Mouse (Mus musculus) ES-Bruce4 (cell line): ENCODE results near the gene Ina. TPM values are rescaled to one million over a fixed set of nuclear protein-coding genes. Genes with fewer than 3 reads are reported as not detected.

ENCODE experiments used
- H3K27ac ChIP-seq: 2 replicates; pipeline ENCODE4 v1.5.1; 2012; ENCODE audit warnings: low read length, inconsistent platforms; ENCODE audit not compliant: insufficient read depth
- H3K27me3 ChIP-seq: 2 replicates; pipeline ENCODE4 v1.6.1; 2012; ENCODE audit warnings: mild to moderate bottlenecking, low read length, inconsistent platforms; ENCODE audit not compliant: control insufficient read depth, poor library complexity, insufficient read depth, severe bottlenecking
- H3K36me3 ChIP-seq: 2 replicates; pipeline ENCODE4 v1.6.1; 2012; ENCODE audit warnings: inconsistent platforms, mild to moderate bottlenecking, low read length, moderate library complexity; ENCODE audit not compliant: control insufficient read depth, poor library complexity, insufficient read depth, severe bottlenecking
- H3K4me1 ChIP-seq: one replicate; pipeline ENCODE4 v1.8.1; 2011; ENCODE audit warnings: low read length; ENCODE audit not compliant: control insufficient read depth, insufficient read depth
- H3K4me3 ChIP-seq: 2 replicates; pipeline ENCODE4 v1.5.1; 2011; ENCODE audit warnings: low read depth, mild to moderate bottlenecking, low read length
- H3K9ac ChIP-seq: 2 replicates; pipeline ENCODE4 v1.6.1; 2012; ENCODE audit warnings: low read depth, mild to moderate bottlenecking, inconsistent platforms; ENCODE audit not compliant: poor library complexity, severe bottlenecking
- H3K9me3 ChIP-seq: replicated peaks from 2 replicates; pipeline ENCODE4 v1.6.1; 2012; ENCODE audit warnings: mild to moderate bottlenecking, low read length, inconsistent platforms; ENCODE audit not compliant: control insufficient read depth, poor library complexity, insufficient read depth, severe bottlenecking
- CTCF ChIP-seq: IDR thresholded peaks from one replicate; pipeline ENCODE4 v1.8.1; 2011; ENCODE audit warnings: low read depth, low read length
- EP300 ChIP-seq: IDR thresholded peaks from 2 replicates; pipeline ENCODE4 v1.6.1; 2011; ENCODE audit warnings: low read depth, low read length; ENCODE audit not compliant: insufficient read depth
- POLR2A ChIP-seq: IDR thresholded peaks from one replicate; pipeline ENCODE4 v1.8.1; 2011; ENCODE audit warnings: low read length; ENCODE audit not compliant: insufficient read depth
- polyA plus RNA-seq: library from polyadenylated mRNA; stranded (reverse); fragments of >200 nt; gene quantifications from 2 replicates; pipeline ENCODE4 v1.2.4, GENCODE M21; 2011; ENCODE audit warnings: low read depth; ENCODE audit not compliant: missing spikeins, insufficient read depth, insufficient read length

Ina gene
- polyA plus RNA-seq, 1 experiment: 21.2 TPM

GRCm38 (mm10) chr19:47049061-47049460 lies 34.6 kb downstream of the Ina start:
- Histone ChIP-seq H3K4me3 (peak overlapping the region; percentile 18; the same call in 1 of the 2 replicates), H3K4me1 (peaks cover 1% of the 10 kb centered on the region), H3K27me3 (no peaks in the 10 kb centered on the region), H3K36me3 (peaks cover 23% of the 10 kb centered on the region), H3K9ac (0 out of 2 replicates have a peak overlapping the region, but pooled peaks have one; percentile 88), H3K9me3 (no peaks in the 10 kb centered on the region), H3K27ac (no peak overlapping the region)
- TF ChIP-seq EP300: no peak
- TF ChIP-seq CTCF: no peak
- peak; percentile 14 for TF ChIP-seq POLR2A

DNA sequence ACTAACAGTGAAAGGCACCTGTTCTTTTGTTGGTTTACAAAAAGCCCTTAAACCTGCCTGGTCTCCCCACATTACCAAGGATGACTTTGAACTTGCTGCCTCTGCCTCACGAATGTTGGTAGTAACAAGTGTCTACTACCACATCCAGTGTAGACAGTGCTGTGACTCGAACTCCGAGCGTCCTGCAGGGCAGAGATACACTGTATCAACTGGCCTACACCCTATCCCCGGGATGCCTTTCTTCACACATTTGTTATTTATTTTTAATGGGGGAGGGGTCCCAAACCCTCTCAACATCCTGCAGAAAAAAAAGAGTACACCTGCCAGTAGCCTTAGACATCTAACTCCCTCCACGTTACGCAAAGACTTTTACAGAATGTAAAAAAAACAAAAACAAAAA lies 35.3 kb downstream of the Ina start:
- H3K27ac ChIP-seq: no peak overlapping the region
- peak overlapping the region; percentile 88 for H3K9ac ChIP-seq
- no peak for TF ChIP-seq CTCF
- TF ChIP-seq POLR2A: no peak
- H3K4me3 ChIP-seq: peak overlapping the region; percentile 91
- H3K9me3 ChIP-seq: no peaks in the 10 kb centered on the region
- peaks cover 1% of the 10 kb centered on the region for H3K4me1 ChIP-seq
- peaks cover 18% of the 10 kb centered on the region for H3K36me3 ChIP-seq
- H3K27me3 ChIP-seq: no peaks in the 10 kb centered on the region

- Histone ChIP-seq H3K4me1 (peaks cover 1% of the 10 kb centered on the region), H3K27me3 (no peaks in the 10 kb centered on the region), H3K36me3 (peaks cover 13% of the 10 kb centered on the region), H3K9me3 (no peaks in the 10 kb centered on the region), H3K27ac (peak within 1 kb of the TSS; percentile 46), H3K4me3 (peak within 1 kb of the TSS; percentile 91), H3K9ac (peak within 1 kb of the TSS; percentile 88)
- TF ChIP-seq EP300 (no peak), CTCF (no peak), POLR2A (peak; percentile 66)
These were observed 36.0 kb downstream of the Ina start, which contains the start of gene Pcgf6 for GRCm38 (mm10) chr19:47050271-47051032. Gene Pcgf6 (minus strand): TSS chr19:47050906.

GRCm38 (mm10) chr19:47052927-47053326 lies 38.4 kb downstream of the Ina start:
- peaks cover 6% of the 10 kb centered on the region for H3K36me3 ChIP-seq
- TF ChIP-seq POLR2A: no peak
- TF ChIP-seq EP300: no peak
- TF ChIP-seq CTCF: no peak
- H3K27ac ChIP-seq: no peak overlapping the region
- no peak overlapping the region for H3K4me3 ChIP-seq
- no peaks in the 10 kb centered on the region for H3K4me1 ChIP-seq
- no peaks in the 10 kb centered on the region for H3K27me3 ChIP-seq
- H3K9me3 ChIP-seq: no peaks in the 10 kb centered on the region
- H3K9ac ChIP-seq: no peak overlapping the region

DNA sequence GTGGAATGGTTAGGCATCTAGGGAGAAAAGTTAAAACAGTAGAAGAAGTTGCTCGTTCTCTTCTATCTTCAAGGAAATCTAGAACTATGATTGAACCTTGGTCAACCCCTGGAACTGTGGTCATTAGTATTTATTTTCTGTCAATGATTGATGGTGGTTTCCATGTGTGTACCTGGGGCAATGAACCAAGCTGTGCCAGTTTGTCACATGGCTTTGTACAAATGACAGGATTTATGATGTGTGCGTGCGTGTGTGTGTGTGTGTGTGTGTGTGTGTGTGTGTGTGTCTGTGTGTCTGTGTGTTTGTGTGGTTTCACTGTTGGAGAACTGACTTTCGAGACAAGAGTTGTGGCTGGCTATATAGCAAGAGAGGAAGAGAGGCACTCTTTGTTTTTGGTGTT lies 39.0 kb downstream of the Ina start:
- Histone ChIP-seq H3K27ac (no peak overlapping the region), H3K27me3 (no peaks in the 10 kb centered on the region), H3K4me3 (no peak overlapping the region), H3K4me1 (no peaks in the 10 kb centered on the region), H3K9ac (no peak overlapping the region), H3K36me3 (peaks cover 2% of the 10 kb centered on the region), H3K9me3 (no peaks in the 10 kb centered on the region)
- TF ChIP-seq CTCF (no peak), POLR2A (no peak), EP300 (no peak)

GRCm38 (mm10) chr19:47057684-47058083 lies 43.2 kb downstream of the Ina start:
- no peaks in the 10 kb centered on the region for H3K4me1 ChIP-seq
- H3K27me3 ChIP-seq: no peaks in the 10 kb centered on the region
- no peak for TF ChIP-seq CTCF
- no peak for TF ChIP-seq EP300
- TF ChIP-seq POLR2A: no peak
- H3K36me3 ChIP-seq: no peaks in the 10 kb centered on the region
- H3K4me3 ChIP-seq: no peak overlapping the region
- H3K9ac ChIP-seq: no peak overlapping the region
- no peaks in the 10 kb centered on the region for H3K9me3 ChIP-seq
- H3K27ac ChIP-seq: no peak overlapping the region
